Mouse (Mus musculus): ENCODE measurements around the gene Arl14ep.

DNA sequence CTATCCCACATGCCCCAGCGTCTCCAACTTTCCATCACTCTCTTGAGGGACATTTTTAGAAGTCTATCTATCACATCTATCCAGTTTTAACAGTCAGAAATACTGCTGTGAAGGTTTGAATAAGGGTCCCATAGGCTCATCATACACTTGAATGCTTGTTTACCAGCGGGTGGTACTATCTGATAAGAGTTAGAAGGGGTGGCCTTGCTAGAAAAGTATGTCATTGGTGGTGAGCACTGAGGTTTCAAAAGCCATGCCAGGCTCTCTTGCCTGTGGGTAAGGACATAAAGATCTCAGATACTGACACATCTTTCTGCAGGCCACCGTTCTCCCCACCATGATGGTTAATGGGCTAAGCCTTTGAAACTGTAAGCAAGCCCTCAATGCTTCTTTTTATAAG is 10.7 kb downstream of the Arl14ep start:
- TF ChIP-seq POLR2A (IDR thresholded peaks at IDR 0.05; ENCODE audit: extremely low read depth, insufficient read depth, low read length) (no peak), CTCF (IDR thresholded peaks at IDR 0.05; ENCODE audit: low read depth, low read length) (no peak)
